27 mouse cellular contexts compared by ENCODE assay signal in genomic region chr5:103962935-103963429, GRCm38 (mm10). TPM values are rescaled to one million over a fixed set of nuclear protein-coding genes. Genes with fewer than 3 reads are reported as not detected.
DNase-seq lines count a peak whose midpoint lies in the region; ATAC-seq and TF ChIP-seq lines count a peak whose summit lies in the region.
"Had no signal": no experiment of that assay in that cellular context is flagged by ENCODE, and none has a peak within 500 bp of the region (broad histone marks: within the 10 kb centered on the region; RNA-seq: fewer than 3 reads in every experiment).

No protein-coding gene starts in this region.

- H3K4me3 ChIP-seq in liver, embryonic 15.5 days (replicated peaks) = no peak overlapping the region
- H3K4me3 ChIP-seq in liver, postnatal 0 days (ENCODE audit: low read depth, low read length) = no peak overlapping the region
- H3K4me3 ChIP-seq: embryonic facial prominence, embryonic 10.5 days; embryonic facial prominence, embryonic 12.5 days; forebrain, embryonic 10.5 days; forebrain, embryonic 12.5 days had no signal

- no peaks in the 10 kb centered on the region for H3K27me3 ChIP-seq in liver, embryonic 15.5 days
- H3K27me3 ChIP-seq in liver, postnatal 0 days (ENCODE audit: insufficient read depth, low read length) = no peaks in the 10 kb centered on the region
- H3K27me3 ChIP-seq: embryonic facial prominence, embryonic 12.5 days; forebrain, embryonic 12.5 days had no signal

- peak; percentile 65 for ATAC-seq in liver, embryonic 15.5 days (ENCODE audit: insufficient read depth)
- ATAC-seq in liver, postnatal 0 days = peak; percentile 94
- ATAC-seq: activated CD4-positive, CD25-positive, alpha-beta regulatory T cell, adult 4 months; forebrain, embryonic 14.5 days; forebrain, postnatal 0 days had no signal

- H3K4me2 ChIP-seq in liver, embryonic 15.5 days = no peak overlapping the region
- H3K4me2 ChIP-seq in liver, postnatal 0 days (ENCODE audit: low read depth, low read length) = no peak overlapping the region
- H3K4me2 ChIP-seq: embryonic facial prominence, embryonic 12.5 days; forebrain, embryonic 12.5 days had no signal

- H3K9ac ChIP-seq in liver, embryonic 15.5 days = no peak overlapping the region
- no peak overlapping the region for H3K9ac ChIP-seq in liver, postnatal 0 days (replicated peaks)
- H3K9ac ChIP-seq: embryonic facial prominence, embryonic 12.5 days; forebrain, embryonic 12.5 days; forebrain, postnatal 0 days had no signal

- H3K4me1 ChIP-seq in liver, embryonic 15.5 days (replicated peaks) = no peaks in the 10 kb centered on the region
- no peaks in the 10 kb centered on the region for H3K4me1 ChIP-seq in liver, postnatal 0 days (ENCODE audit: insufficient read depth)
- H3K4me1 ChIP-seq: embryonic facial prominence, embryonic 10.5 days; embryonic facial prominence, embryonic 12.5 days had no signal

- H3K9me3 ChIP-seq in liver, embryonic 15.5 days (replicated peaks) = no peaks in the 10 kb centered on the region
- H3K9me3 ChIP-seq in liver, postnatal 0 days (ENCODE audit: low read length) = no peaks in the 10 kb centered on the region
- H3K9me3 ChIP-seq: embryonic facial prominence, embryonic 10.5 days; embryonic facial prominence, embryonic 12.5 days; forebrain, embryonic 10.5 days; forebrain, embryonic 12.5 days had no signal

- H3K36me3 ChIP-seq in liver, embryonic 15.5 days (replicated peaks) = no peaks in the 10 kb centered on the region
- peaks cover 3% of the 10 kb centered on the region; the same call in 1 of the 2 replicates for H3K36me3 ChIP-seq in liver, postnatal 0 days (replicated peaks; ENCODE audit: insufficient read depth, low read length)
- H3K36me3 ChIP-seq: embryonic facial prominence, embryonic 10.5 days; embryonic facial prominence, embryonic 12.5 days; forebrain, embryonic 10.5 days; forebrain, embryonic 12.5 days had no signal

- no peak for DNase-seq in liver
- peak; percentile 41 for DNase-seq in adipocyte (ENCODE audit: low spot score)
- peak; percentile 26 for DNase-seq in fat pad, adult 2 months (ENCODE audit: extremely low read depth, low read depth, low spot score)
- DNase-seq in liver, postnatal 0 days = no peak
- DNase-seq in T-cell, adult 2 months (ENCODE audit: low spot score) = no peak
- DNase-seq in embryo, embryonic 9.5 days (ENCODE audit: extremely low spot score) = no peak
- no peak for DNase-seq in heart, adult 9 months (ENCODE audit: low spot score in 2 of 2)
- DNase-seq: adrenal gland, adult 2 months; adrenal gland, postnatal 10 days; adrenal gland, postnatal 25 days; cerebellum, adult 11 months; cerebellum, adult 18-20 months; cerebellum, adult 8-10 months; cerebellum, adult 9-11 months; cerebellum, postnatal 14 days; cerebellum, postnatal 36 days; embryo, embryonic 11 days; forebrain, postnatal 0 days had no signal

- no peak for TF ChIP-seq CTCF in liver, postnatal 0 days (IDR thresholded peaks at IDR 0.05; ENCODE audit: low read depth)

- H3K27ac ChIP-seq in liver, embryonic 15.5 days (replicated peaks) = no peak overlapping the region
- H3K27ac ChIP-seq in liver, postnatal 0 days (ENCODE audit: low read depth) = peak overlapping the region; percentile 89
- H3K27ac ChIP-seq: embryonic facial prominence, embryonic 10.5 days; embryonic facial prominence, embryonic 12.5 days; forebrain, embryonic 10.5 days; forebrain, embryonic 12.5 days had no signal

- WGBS in liver, embryonic 15.5 days (ENCODE audit: insufficient replicate concordance) = 60% methylated on average over 1 of the region's 1 CpGs
- WGBS in liver, postnatal 0 days (ENCODE audit: insufficient replicate concordance) = 66% methylated on average over 1 of the region's 1 CpGs

- peak; percentile 91 for TF ChIP-seq EP300 in liver, postnatal 0 days (IDR thresholded peaks at IDR 0.05; ENCODE audit: low read depth)

RNA-seq across cellular contexts. Expression of gene Hsd17b13, which starts 14.2 kb away (rescaled TPM):
- 35.5 and 52.8 TPM in 2 replicates for polyA plus RNA-seq in liver, embryonic 15.5 days (2015; fragmentation: Nextera tagmentation; extraction: Ambion mirVana)
- 459 and 502 TPM in 2 replicates for polyA plus RNA-seq in liver, postnatal 0 days (2015; fragmentation: Nextera tagmentation; extraction: Ambion mirVana)
- polyA plus RNA-seq: activated CD4-positive, CD25-positive, alpha-beta regulatory T cell, adult 4 months; adrenal gland, adult 2 months; brain, embryonic 14.5 days; C2C12; embryonic facial prominence, embryonic 10.5 days; embryonic facial prominence, embryonic 12.5 days; forebrain, embryonic 10.5 days; forebrain, embryonic 12.5 days; forebrain, embryonic 14.5 days had no signal

RNA-seq across cellular contexts. Expression of gene Klhl8, which starts 51.9 kb away (rescaled TPM):
- 1.2 and 1.8 TPM in 2 replicates for polyA plus RNA-seq in liver, embryonic 15.5 days (2015; fragmentation: Nextera tagmentation; extraction: Ambion mirVana)
- polyA plus RNA-seq in liver, postnatal 0 days (2015; fragmentation: Nextera tagmentation; extraction: Ambion mirVana) = 1.5 and 1.9 TPM in 2 replicates

RNA-seq across cellular contexts. Expression of gene Hsd17b11, which starts 58.7 kb away (rescaled TPM):
- polyA plus RNA-seq in liver, embryonic 15.5 days (2015; fragmentation: Nextera tagmentation; extraction: Ambion mirVana) = 2.6 and 2.7 TPM in 2 replicates
- polyA plus RNA-seq in liver, postnatal 0 days (2015; fragmentation: Nextera tagmentation; extraction: Ambion mirVana) = 26.7 and 27.1 TPM in 2 replicates

Comparison
In these comparisons a context has a peak if more than half of its experiments do, and no peak if none do; other contexts are left out.
1. DNase-seq: peak in adipocyte (single experiment) and fat pad, adult 2 months (single experiment); none in liver (single experiment), liver, postnatal 0 days (single experiment), T-cell, adult 2 months (single experiment), embryo, embryonic 9.5 days (single experiment) and heart, adult 9 months (0 of 2).